14 mouse cellular contexts compared by ENCODE assay signal in genomic region chr8:13448145-13448544, GRCm38 (mm10). TPM values are rescaled to one million over a fixed set of nuclear protein-coding genes. Genes with fewer than 3 reads are reported as not detected.
DNase-seq lines count a peak whose midpoint lies in the region; ATAC-seq and TF ChIP-seq lines count a peak whose summit lies in the region.
"Had no signal": no experiment of that assay in that cellular context is flagged by ENCODE, and none has a peak within 500 bp of the region (broad histone marks: within the 10 kb centered on the region; RNA-seq: fewer than 3 reads in every experiment).

No protein-coding gene starts in this region.

- TF ChIP-seq RAD21 in MEL (IDR thresholded peaks at IDR 0.05; ENCODE audit: low read depth, low read length), result no peak

- no peak for TF ChIP-seq EP300 in MEL (IDR thresholded peaks at IDR 0.05; ENCODE audit: low read depth in 1 of 2, low read length in 2 of 2)

- peaks cover 4 to 6% of the 10 kb centered on the region in 2 experiments; a peak in 2 of 4 replicates for H3K27me3 ChIP-seq in MEL (ENCODE audit: control insufficient read depth in 1 of 2, insufficient read depth in 2 of 2, low read length in 2 of 2)
- no peaks in the 10 kb centered on the region for H3K27me3 ChIP-seq in liver, embryonic 11.5 days (replicated peaks; ENCODE audit: control insufficient read depth, insufficient read depth, low read length)
- H3K27me3 ChIP-seq: embryonic facial prominence, embryonic 15.5 days had no signal

- ATAC-seq in liver, embryonic 11.5 days (replicated peaks; ENCODE audit: low FRiP score), result no peak

- H3K4me1 ChIP-seq in MEL (ENCODE audit: control insufficient read depth in 1 of 2, insufficient read depth in 2 of 2, low read length in 2 of 2), result no peaks in the 10 kb centered on the region
- H3K4me1 ChIP-seq in liver, embryonic 11.5 days (replicated peaks; ENCODE audit: control insufficient read depth, insufficient read depth, low read length), result no peaks in the 10 kb centered on the region
- H3K4me1 ChIP-seq: embryonic facial prominence, embryonic 15.5 days; heart, embryonic 13.5 days; megakaryocyte, embryonic 14.5 days had no signal

- no peak for TF ChIP-seq POLR2A in MEL (IDR thresholded peaks at IDR 0.05; ENCODE audit: control insufficient read depth in 1 of 2, insufficient read depth in 1 of 2, low read depth in 1 of 2, low read length in 2 of 2, poor library complexity in 1 of 2)

- H3K9ac ChIP-seq in MEL (ENCODE audit: control insufficient read depth, low read depth, low read length, poor library complexity, severe bottlenecking), result no peak overlapping the region
- no peak overlapping the region for H3K9ac ChIP-seq in liver, embryonic 11.5 days (ENCODE audit: low read depth, low read length)
- H3K9ac ChIP-seq: embryonic facial prominence, embryonic 15.5 days; heart, embryonic 13.5 days had no signal

- H3K27ac ChIP-seq in MEL (ENCODE audit: control insufficient read depth, low read depth, low read length), result no peak overlapping the region
- H3K27ac ChIP-seq in liver, embryonic 11.5 days (ENCODE audit: low read depth, low read length), result no peak overlapping the region
- H3K27ac ChIP-seq: embryonic facial prominence, embryonic 15.5 days; heart, embryonic 13.5 days had no signal

- peak; percentile 48 for DNase-seq in kidney, postnatal 14 days
- DNase-seq in kidney, adult 18-20 months, result no peak
- DNase-seq in MEL (ENCODE audit: low read depth, low spot score), result peak; percentile 79
- peak; percentile 37 for DNase-seq in c-Kit-positive CD71-negative TER-119-negative erythroid progenitor cells, embryonic 14.5 days (ENCODE audit: low read depth)
- DNase-seq in liver, embryonic 11.5 days (ENCODE audit: low spot score), result peak; percentile 47
- no peak for DNase-seq in gastrocnemius, postnatal 4 days (ENCODE audit: low spot score in 2 of 2)
- no peak for DNase-seq in thymus, postnatal 36 days
- DNase-seq in urinary bladder, adult 18-20 months (ENCODE audit: low spot score in 2 of 2), result no peak
- DNase-seq: layer of hippocampus, postnatal 36 days; right cerebral cortex, postnatal 25 days; thymus, adult 2 months had no signal

- no peak overlapping the region for H3K4me2 ChIP-seq in liver, embryonic 11.5 days
- H3K4me2 ChIP-seq: embryonic facial prominence, embryonic 15.5 days; heart, embryonic 13.5 days had no signal

- no peaks in the 10 kb centered on the region for H3K79me2 ChIP-seq in MEL (ENCODE audit: control insufficient read depth, insufficient read depth, low read length, poor library complexity)

- no peaks in the 10 kb centered on the region for H3K36me3 ChIP-seq in MEL (ENCODE audit: control insufficient read depth in 1 of 2, insufficient read depth in 2 of 2, low read length in 2 of 2)
- no peaks in the 10 kb centered on the region for H3K36me3 ChIP-seq in liver, embryonic 11.5 days (ENCODE audit: control insufficient read depth, insufficient read depth, low read length)
- H3K36me3 ChIP-seq: embryonic facial prominence, embryonic 15.5 days; heart, embryonic 13.5 days had no signal

- 53% methylated on average over 4 of the region's 4 CpGs for WGBS in liver, embryonic 11.5 days

- TF ChIP-seq CTCF in MEL (IDR thresholded peaks at IDR 0.05 in 2 of 3, conservative IDR thresholded peaks at IDR 0.05 in 1 of 3; ENCODE audit: control insufficient read depth in 1 of 3, insufficient read depth in 1 of 3, low read depth in 2 of 3, low read length in 3 of 3, poor library complexity in 1 of 3, severe bottlenecking in 1 of 3), result no peak

- no peaks in the 10 kb centered on the region for H3K9me3 ChIP-seq in MEL (replicated peaks; ENCODE audit: insufficient read depth, low read length)
- H3K9me3 ChIP-seq in liver, embryonic 11.5 days (ENCODE audit: control insufficient read depth, low read length), result no peaks in the 10 kb centered on the region
- H3K9me3 ChIP-seq: embryonic facial prominence, embryonic 15.5 days; heart, embryonic 13.5 days; megakaryocyte, embryonic 14.5 days had no signal

- no peak overlapping the region for H3K4me3 ChIP-seq in MEL (ENCODE audit: control insufficient read depth in 1 of 2, insufficient read depth in 1 of 2, low read depth in 2 of 2, low read length in 2 of 2)
- no peak overlapping the region for H3K4me3 ChIP-seq in liver, embryonic 11.5 days (ENCODE audit: low read depth, low read length)
- H3K4me3 ChIP-seq: embryonic facial prominence, embryonic 15.5 days; heart, embryonic 13.5 days; megakaryocyte, embryonic 14.5 days had no signal

TF ChIP-seq in MEL, 35 proteins besides CTCF, POLR2A, EP300 and RAD21:
- TF ChIP-seq ETS1 (IDR thresholded peaks at IDR 0.05; ENCODE audit: low read depth, low read length) (no peak), MYB (IDR thresholded peaks at IDR 0.05; ENCODE audit: low read depth, low read length) (no peak), POLR2AphosphoS2 (IDR thresholded peaks at IDR 0.05; ENCODE audit: low read length) (no peak), SMC3 (IDR thresholded peaks at IDR 0.05; ENCODE audit: low read depth, low read length) (no peak), ZNF384 (IDR thresholded peaks at IDR 0.05; ENCODE audit: low read depth, low read length) (no peak), HCFC1 (IDR thresholded peaks at IDR 0.05; ENCODE audit: low read depth, low read length) (no peak), UBTF (IDR thresholded peaks at IDR 0.05; ENCODE audit: borderline replicate concordance, insufficient read depth, low read depth, low read length) (no peak), BHLHE40 (IDR thresholded peaks at IDR 0.05; ENCODE audit: borderline replicate concordance, low read depth, low read length) (no peak), POLR2AphosphoS5 (IDR thresholded peaks at IDR 0.05; ENCODE audit: borderline replicate concordance, low read depth, low read length) (no peak), NRF1 (IDR thresholded peaks at IDR 0.05; ENCODE audit: insufficient read depth, low read depth, low read length, poor library complexity, severe bottlenecking) (no peak), MYC (IDR thresholded peaks at IDR 0.05; ENCODE audit: low read depth, low read length) (no peak), KAT2A (conservative IDR thresholded peaks at IDR 0.05; ENCODE audit: low read depth, low read length) (no peak), CHD1 (IDR thresholded peaks at IDR 0.05; ENCODE audit: low read depth, low read length) (no peak), MAZ (IDR thresholded peaks at IDR 0.05; ENCODE audit: low read depth, low read length) (no peak), MXI1 (IDR thresholded peaks at IDR 0.05; ENCODE audit: low read depth, low read length) (peak; percentile 93), ZC3H11A (IDR thresholded peaks at IDR 0.05; ENCODE audit: low read depth, low read length) (no peak), SIN3A (IDR thresholded peaks at IDR 0.05; ENCODE audit: low read length) (peak; percentile 75), JUND (IDR thresholded peaks at IDR 0.05; ENCODE audit: low read depth, low read length) (no peak), USF1 (IDR thresholded peaks at IDR 0.05; ENCODE audit: low read depth, low read length) (peak; percentile 62; the same call in 1 of the 2 replicates), NELFE (IDR thresholded peaks at IDR 0.05; ENCODE audit: low read depth, low read length) (no peak), TCF12 (IDR thresholded peaks at IDR 0.05; ENCODE audit: low read depth, low read length) (no peak), MAFK (IDR thresholded peaks at IDR 0.05; ENCODE audit: borderline replicate concordance, low read depth, low read length) (no peak), GATA1 (IDR thresholded peaks at IDR 0.05; ENCODE audit: low read depth, low read length) (no peak), MAX (IDR thresholded peaks at IDR 0.05; ENCODE audit: low read length) (peak; percentile 61; the same call in 1 of the 2 replicates), TAL1 (IDR thresholded peaks at IDR 0.05; ENCODE audit: low read length) (no peak), GABPA (IDR thresholded peaks at IDR 0.05; ENCODE audit: low read depth, low read length) (no peak), USF2 (IDR thresholded peaks at IDR 0.05; ENCODE audit: borderline replicate concordance in 1 of 2, insufficient read depth in 1 of 2, low read depth in 1 of 2, low read length in 2 of 2) (no peak)

RNA-seq across cellular contexts. Expression of gene Tmem255b, which starts 13.2 kb away (rescaled TPM):
- total RNA-seq in MEL (2012; rRNA removed), result not detected in 2 replicates
- polyA plus RNA-seq in MEL (2012; ENCODE audit: insufficient read depth in 1 of 2, insufficient read length in 2 of 2, low read depth in 1 of 2, low replicate concordance in 2 of 2, missing spikeins in 1 of 2), result not detected
- not detected in 2 replicates for polyA plus RNA-seq in liver, embryonic 11.5 days (2014; fragmentation: Nextera tagmentation; extraction: Ambion mirVana)
- total RNA-seq in gastrocnemius, postnatal 4 days (2021), result 1 to 10 TPM; 3.0 to 5.5 TPM

RNA-seq across cellular contexts. Expression of gene Grk1, which starts 43.3 kb away (rescaled TPM):
- under 0.01 TPM in 1 of 2 replicates, not detected in the other for total RNA-seq in MEL (2012; rRNA removed)
- under 1 TPM in 1 of 2 experiments, not detected in 1; 0.03 TPM for polyA plus RNA-seq in MEL (2012; ENCODE audit: insufficient read depth in 1 of 2, insufficient read length in 2 of 2, low read depth in 1 of 2, low replicate concordance in 2 of 2, missing spikeins in 1 of 2)
- 0.03 and 0.07 TPM in 2 replicates for polyA plus RNA-seq in liver, embryonic 11.5 days (2014; fragmentation: Nextera tagmentation; extraction: Ambion mirVana)
- total RNA-seq in gastrocnemius, postnatal 4 days (2021), result not detected
- total RNA-seq: layer of hippocampus, postnatal 36 days had no signal
- polyA plus RNA-seq: heart, embryonic 13.5 days had no signal

RNA-seq across cellular contexts. Expression of gene Gas6, which starts 46.1 kb away (rescaled TPM):
- not detected in 2 replicates for total RNA-seq in MEL (2012; rRNA removed)
- polyA plus RNA-seq in MEL (2012; ENCODE audit: insufficient read depth in 1 of 2, insufficient read length in 2 of 2, low read depth in 1 of 2, low replicate concordance in 2 of 2, missing spikeins in 1 of 2), result not detected
- polyA plus RNA-seq in liver, embryonic 11.5 days (2014; fragmentation: Nextera tagmentation; extraction: Ambion mirVana), result 3.8 and 5.5 TPM in 2 replicates
- 100 to 1,000 TPM; 111 to 121 TPM for total RNA-seq in gastrocnemius, postnatal 4 days (2021)

RNA-seq across cellular contexts. Expression of gene Atp4b, which starts 51.5 kb away (rescaled TPM):
- total RNA-seq in MEL (2012; rRNA removed), result 0.08 TPM in 1 of 2 replicates, not detected in the other
- under 1 TPM in 1 of 2 experiments, not detected in 1; 0.14 TPM for polyA plus RNA-seq in MEL (2012; ENCODE audit: insufficient read depth in 1 of 2, insufficient read length in 2 of 2, low read depth in 1 of 2, low replicate concordance in 2 of 2, missing spikeins in 1 of 2)
- polyA plus RNA-seq in liver, embryonic 11.5 days (2014; fragmentation: Nextera tagmentation; extraction: Ambion mirVana), result not detected in 2 replicates
- total RNA-seq in gastrocnemius, postnatal 4 days (2021), result not detected
- total RNA-seq: layer of hippocampus, postnatal 36 days had no signal
- polyA plus RNA-seq: embryonic facial prominence, embryonic 15.5 days had no signal

Comparison
In these comparisons a context has a peak if more than half of its experiments do, and no peak if none do; other contexts are left out.
1. DNase-seq: peak in kidney, postnatal 14 days (single experiment), MEL (single experiment), c-Kit-positive CD71-negative TER-119-negative erythroid progenitor cells, embryonic 14.5 days (single experiment) and liver, embryonic 11.5 days (single experiment); none in kidney, adult 18-20 months (single experiment), gastrocnemius, postnatal 4 days (0 of 2), thymus, postnatal 36 days (0 of 2) and urinary bladder, adult 18-20 months (0 of 2).
2. RNA of gene Gas6, which starts 46.1 kb away (total RNA-seq): 111 to 121 TPM in gastrocnemius, postnatal 4 days; not detected in MEL; every median in the first group is over 100 times any median in the second.